Mouse (Mus musculus) spleen, adult 2 months (tissue): Measurements from ENCODE around the gene Gbf1. TPM values are rescaled to one million over a fixed set of nuclear protein-coding genes. Genes with fewer than 3 reads are reported as not detected.

Source experiments
- DNase-seq, 2 experiments: peaks; one replicate each; pipeline versions ENCODE4 v3.0.0 to v3.0.0-alpha.2; 2012 to 2021; ENCODE audit warnings: low spot score in 2 of 2, low read depth in 1 of 2
- H3K27ac ChIP-seq: fragments of 200-500 bp; 2 replicates; pipeline ENCODE4 v1.5.1; 2012; ENCODE audit warnings: low read length, inconsistent platforms; ENCODE audit not compliant: insufficient read depth
- H3K27me3 ChIP-seq: fragments of 200-500 bp; 2 replicates; pipeline ENCODE4 v1.6.1; 2012; ENCODE audit warnings: mild to moderate bottlenecking, moderate library complexity, low read length, inconsistent platforms; ENCODE audit not compliant: control insufficient read depth, insufficient read depth
- H3K36me3 ChIP-seq: fragments of 200-500 bp; 2 replicates; pipeline ENCODE4 v1.6.1; 2012; ENCODE audit warnings: mild to moderate bottlenecking, low read length, inconsistent platforms; ENCODE audit not compliant: control insufficient read depth, insufficient read depth
- H3K4me1 ChIP-seq: fragments of 200-500 bp; 2 replicates; pipeline ENCODE4 v1.6.1; 2011; ENCODE audit warnings: inconsistent platforms; ENCODE audit not compliant: control insufficient read depth, insufficient read depth, insufficient read length
- H3K4me3 ChIP-seq: fragments of 200-500 bp; 2 replicates; pipeline ENCODE4 v1.5.1; 2011; ENCODE audit warnings: mild to moderate bottlenecking, inconsistent platforms; ENCODE audit not compliant: insufficient read depth, insufficient read length; ENCODE audit errors: extremely low read depth
- CTCF ChIP-seq: fragments of 200-500 bp; IDR thresholded peaks from 2 replicates; pipeline ENCODE4 v1.5.1; 2011; ENCODE audit warnings: mild to moderate bottlenecking, inconsistent platforms; ENCODE audit not compliant: insufficient read depth, insufficient read length, insufficient replicate concordance; ENCODE audit errors: extremely low read depth
- POLR2A ChIP-seq: fragments of 200-500 bp; IDR thresholded peaks from 2 replicates; pipeline ENCODE4 v1.6.1; 2011; ENCODE audit warnings: low read depth, low read length, inconsistent platforms
- WGBS: fragments of 180-500 bp; shearing (Covaris S2); methylation state at CpG from one replicate; pipeline ENCODE4 v1.1.7; 2018; 5-methylcytosine and 5-hydroxymethylcytosine counted together
- polyA plus RNA-seq: library from polyadenylated mRNA; depleted of rRNA; stranded (reverse); fragments of >200 nt; gene quantifications from 2 replicates; pipeline ENCODE4 v1.2.3, GENCODE M21; 2012

The Gbf1 gene
- polyA plus RNA-seq, 1 experiment, result 67.7 TPM

DNA sequence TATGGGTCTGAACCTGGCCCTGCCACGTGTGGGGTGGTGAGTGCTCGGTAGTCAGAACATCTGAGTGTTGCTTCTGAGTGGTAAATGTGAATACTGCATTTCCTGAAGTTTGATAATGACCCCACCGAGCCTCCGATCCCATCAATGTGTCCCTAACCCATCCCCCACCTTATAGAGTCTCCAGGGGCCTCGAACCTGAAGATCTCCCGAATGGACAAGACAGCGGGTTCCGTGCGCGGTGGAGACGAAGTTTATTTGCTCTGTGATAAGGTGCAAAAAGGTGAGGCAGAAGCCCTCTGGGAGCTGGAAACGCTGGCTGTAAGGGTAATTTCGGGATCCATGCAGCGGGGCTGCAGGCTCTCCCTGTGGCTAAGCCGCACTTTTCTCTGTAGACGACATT lies 155.5 kb downstream of the Gbf1 start:
- H3K36me3 ChIP-seq, result peaks cover 51% of the 10 kb centered on the region
- 97% methylated on average over 16 of the region's 16 CpGs for WGBS
- no peak for TF ChIP-seq CTCF
- TF ChIP-seq POLR2A, result no peak

GRCm38 (mm10) chr19:46308303-46308702 lies 156.0 kb downstream of the Gbf1 start:
- H3K36me3 ChIP-seq, result peaks cover 54% of the 10 kb centered on the region
- no peaks in the 10 kb centered on the region for H3K27me3 ChIP-seq
- DNase-seq, result no peak
- 89% methylated on average over 16 of the region's 16 CpGs for WGBS
- no peak for TF ChIP-seq CTCF
- no peak for TF ChIP-seq POLR2A
- H3K27ac ChIP-seq, result no peak overlapping the region
- H3K4me3 ChIP-seq, result no peak overlapping the region
- peaks cover 15% of the 10 kb centered on the region for H3K4me1 ChIP-seq

More for the DNA sequence above, 155.5 kb downstream of the Gbf1 start:
- Histone ChIP-seq H3K27me3 (no peaks in the 10 kb centered on the region), H3K4me3 (no peak overlapping the region), H3K4me1 (peaks cover 15% of the 10 kb centered on the region), H3K27ac (no peak overlapping the region)
- DNase-seq, result no peak

DNA sequence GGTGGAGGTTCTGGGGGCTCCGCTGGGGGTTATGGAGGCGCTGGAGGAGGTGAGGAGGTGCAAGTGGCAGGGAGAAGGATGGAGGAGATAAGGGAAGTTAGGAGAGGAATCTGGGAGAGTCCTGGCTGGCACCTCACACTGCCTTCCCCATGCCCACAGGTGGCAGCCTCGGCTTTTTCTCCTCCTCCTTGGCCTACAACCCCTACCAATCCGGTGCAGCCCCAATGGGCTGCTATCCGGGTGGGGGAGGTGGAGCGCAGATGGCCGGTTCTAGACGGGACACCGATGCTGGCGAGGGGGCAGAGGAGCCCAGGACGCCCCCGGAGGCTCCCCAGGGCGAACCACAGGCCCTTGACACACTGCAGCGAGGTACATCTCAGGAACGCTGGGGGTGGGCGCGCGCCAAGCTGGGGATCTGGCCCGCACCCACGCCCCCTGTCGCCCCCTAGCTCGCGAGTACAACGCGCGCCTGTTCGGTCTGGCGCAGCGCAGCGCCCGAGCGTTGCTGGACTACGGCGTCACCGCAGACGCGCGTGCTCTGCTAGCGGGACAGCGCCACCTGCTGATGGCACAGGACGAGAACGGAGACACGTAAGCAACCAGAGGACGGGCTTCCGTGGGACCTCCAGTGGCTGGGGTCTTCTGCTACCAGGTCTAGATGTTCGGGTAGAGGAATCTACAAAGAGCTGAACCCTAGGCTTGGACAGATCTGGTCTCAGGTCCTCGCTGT lies 156.6 kb downstream of the Gbf1 start:
- H3K27ac ChIP-seq, result no peak overlapping the region

DNA sequence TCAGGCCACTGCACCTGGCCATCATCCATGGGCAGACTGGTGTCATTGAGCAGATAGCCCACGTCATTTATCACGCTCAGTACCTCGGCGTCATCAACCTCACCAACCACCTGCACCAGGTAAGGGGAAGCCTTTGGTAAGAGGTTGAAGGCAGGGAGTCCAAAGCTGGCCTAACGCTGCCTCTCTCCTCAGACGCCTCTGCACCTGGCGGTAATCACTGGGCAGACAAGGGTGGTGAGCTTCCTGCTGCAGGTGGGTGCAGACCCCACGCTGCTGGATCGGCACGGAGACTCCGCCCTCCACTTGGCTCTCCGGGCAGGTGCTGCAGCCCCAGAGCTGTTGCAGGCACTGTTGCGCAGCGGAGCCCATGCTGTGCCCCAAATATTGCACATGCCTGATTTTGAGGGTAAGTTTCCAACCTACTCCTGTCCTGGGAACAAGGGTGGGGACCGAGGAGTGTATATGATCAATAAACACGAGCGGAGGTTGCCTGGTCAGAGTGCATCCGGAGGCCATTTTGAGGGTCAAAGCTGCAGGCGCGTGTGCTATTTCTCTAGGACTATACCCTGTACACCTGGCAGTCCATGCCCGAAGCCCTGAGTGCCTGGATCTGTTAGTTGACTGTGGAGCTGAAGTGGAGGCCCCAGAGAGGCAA lies 157.5 kb downstream of the Gbf1 start:
- 92% methylated on average over 21 of the region's 21 CpGs for WGBS
- no peak overlapping the region for H3K4me3 ChIP-seq
- TF ChIP-seq CTCF (no peak), POLR2A (no peak)

More for the DNA sequence above, 156.6 kb downstream of the Gbf1 start:
- TF ChIP-seq POLR2A (no peak), CTCF (peak; percentile 98)
- Histone ChIP-seq H3K4me3 (no peak overlapping the region), H3K4me1 (peaks cover 12% of the 10 kb centered on the region), H3K27me3 (no peaks in the 10 kb centered on the region), H3K36me3 (peaks cover 57% of the 10 kb centered on the region)
- WGBS, result 9% methylated on average over 47 of the region's 47 CpGs
- peak; percentile 64 to 82 for DNase-seq

DNA sequence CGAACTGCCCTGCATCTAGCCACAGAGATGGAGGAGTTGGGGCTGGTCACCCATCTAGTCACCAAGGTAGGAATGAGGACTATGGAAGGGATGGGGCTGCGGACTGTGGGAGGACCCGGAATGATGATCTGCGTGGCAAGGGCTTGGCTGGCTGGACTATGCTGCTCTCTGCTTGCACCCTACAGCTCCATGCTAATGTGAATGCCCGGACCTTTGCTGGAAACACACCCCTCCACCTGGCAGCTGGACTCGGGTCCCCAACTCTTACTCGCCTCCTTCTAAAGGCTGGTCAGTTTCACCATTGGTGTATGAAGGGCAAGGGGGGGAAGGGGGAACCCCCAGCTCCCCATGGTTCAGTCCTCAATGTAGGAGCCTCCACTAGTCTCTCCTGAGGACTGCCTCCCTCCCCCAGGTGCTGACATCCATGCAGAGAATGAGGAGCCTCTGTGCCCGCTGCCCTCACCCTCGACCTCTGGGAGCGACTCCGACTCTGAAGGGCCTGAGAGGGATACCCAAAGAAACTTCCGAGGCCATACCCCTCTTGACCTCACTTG lies 158.1 kb downstream of the Gbf1 start:
- Histone ChIP-seq H3K27ac (no peak overlapping the region), H3K27me3 (peaks cover 1% of the 10 kb centered on the region; the same call in 1 of the 2 replicates), H3K4me3 (no peak overlapping the region), H3K4me1 (peaks cover 12% of the 10 kb centered on the region), H3K36me3 (peaks cover 57% of the 10 kb centered on the region)
- TF ChIP-seq CTCF (no peak), POLR2A (no peak)
- DNase-seq, result no peak
- WGBS, result 95% methylated on average over 12 of the region's 12 CpGs

More for the DNA sequence above, 157.5 kb downstream of the Gbf1 start:
- Histone ChIP-seq H3K27me3 (0 out of 2 replicates have a peak, but pooled peaks cover 1% of the 10 kb centered on the region), H3K4me1 (peaks cover 12% of the 10 kb centered on the region), H3K27ac (no peak overlapping the region), H3K36me3 (peaks cover 57% of the 10 kb centered on the region)
- DNase-seq, result peak in 1 of 2 experiments; percentile 4

DNA sequence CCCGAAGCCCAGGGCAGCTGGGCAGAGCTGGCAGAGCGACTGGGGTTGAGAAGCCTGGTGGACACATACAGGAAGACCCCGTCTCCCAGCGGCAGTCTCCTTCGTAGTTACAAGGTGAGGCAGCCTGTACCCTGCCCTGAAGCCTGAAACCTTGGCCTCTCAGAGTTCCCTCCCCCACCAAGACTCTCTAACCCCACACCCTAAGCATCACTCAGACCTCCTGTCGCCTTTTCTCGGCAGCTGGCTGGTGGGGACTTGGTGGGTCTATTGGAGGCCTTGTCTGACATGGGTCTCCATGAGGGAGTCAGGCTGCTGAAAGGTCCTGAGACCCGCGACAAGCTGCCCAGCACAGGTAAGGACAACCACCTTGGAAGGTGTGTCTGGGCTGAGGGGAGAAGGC lies 159.0 kb downstream of the Gbf1 start:
- no peak overlapping the region for H3K27ac ChIP-seq
- 93% methylated on average over 9 of the region's 9 CpGs for WGBS
- peaks cover 9% of the 10 kb centered on the region for H3K4me1 ChIP-seq
- H3K36me3 ChIP-seq, result peaks cover 56% of the 10 kb centered on the region
- no peak overlapping the region for H3K4me3 ChIP-seq
- no peak for DNase-seq
- H3K27me3 ChIP-seq, result peaks cover 1% of the 10 kb centered on the region; the same call in 1 of the 2 replicates
- TF ChIP-seq CTCF, result no peak
- no peak for TF ChIP-seq POLR2A
